Mouse (Mus musculus): ENCODE data around the gene Trpm6. TPM values are rescaled to one million over a fixed set of nuclear protein-coding genes. Genes with fewer than 3 reads are reported as not detected.

The Trpm6 gene
- total and polyA plus RNA-seq, 3 experiments: not detected

DNA sequence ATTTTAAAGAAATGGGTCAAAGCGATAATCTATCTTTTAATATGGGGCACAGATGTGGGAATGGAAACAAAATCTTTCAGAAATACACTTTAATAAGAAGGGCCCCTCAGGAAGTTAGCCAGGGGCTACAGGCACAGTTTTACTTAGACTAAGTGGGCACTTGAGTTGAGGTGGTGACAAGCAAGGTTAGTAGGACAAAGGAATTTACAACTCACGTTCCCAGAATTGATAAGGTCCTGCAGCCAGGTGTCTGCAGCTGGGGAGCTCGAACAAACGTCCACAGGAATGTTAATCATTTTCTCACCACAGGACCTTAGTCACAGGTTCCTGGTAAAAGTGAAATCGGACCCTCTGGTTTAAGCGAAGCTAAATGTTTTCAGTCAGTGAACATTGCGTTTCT lies 18.7 kb upstream of the Trpm6 start:
- dilution Hi-C loops (cut with MboI; ENCODE audit: extremely low pct_ligation_motif_present, extremely low pct_unique_long_range_greater_than_20kb, low sequenced_read_pairs) (no loop called here), in situ Hi-C loops (cut with MboI; ENCODE audit: low pct_ligation_motif_present, low pct_unique_long_range_greater_than_20kb, low sequenced_read_pairs) (no loop called here)
- Histone ChIP-seq H3K4me1 (ENCODE audit: control insufficient read depth in 1 of 2, insufficient read depth in 2 of 2) (no peaks in the 10 kb centered on the region), H3K27ac (ENCODE audit: insufficient read depth, low read depth) (no peak overlapping the region), H3K9ac (ENCODE audit: insufficient read depth, low read depth) (no peak overlapping the region), H3K36me3 (replicated peaks in 1 of 2; ENCODE audit: control insufficient read depth in 1 of 2, insufficient read depth in 1 of 2, low read length in 1 of 2) (no peaks in the 10 kb centered on the region), H3K9me3 (replicated peaks; ENCODE audit: low read length) (no peaks in the 10 kb centered on the region), H3K79me2 (replicated peaks; ENCODE audit: control insufficient read depth, extremely low read depth, insufficient read depth, poor library complexity, severe bottlenecking) (no peaks in the 10 kb centered on the region), H3K27me3 (replicated peaks) (no peaks in the 10 kb centered on the region), H3K4me2 (ENCODE audit: insufficient read depth, low read depth, poor library complexity, severe bottlenecking) (no peak overlapping the region), H3K4me3 (replicated peaks in 1 of 3; ENCODE audit: low read depth in 2 of 3, low read length in 2 of 3, poor library complexity in 1 of 3) (no peak overlapping the region)
- TF ChIP-seq EP300 (IDR thresholded peaks at IDR 0.05; ENCODE audit: low read length): no peak
- DNase-seq (ENCODE audit: extremely low read depth): no peak

DNA sequence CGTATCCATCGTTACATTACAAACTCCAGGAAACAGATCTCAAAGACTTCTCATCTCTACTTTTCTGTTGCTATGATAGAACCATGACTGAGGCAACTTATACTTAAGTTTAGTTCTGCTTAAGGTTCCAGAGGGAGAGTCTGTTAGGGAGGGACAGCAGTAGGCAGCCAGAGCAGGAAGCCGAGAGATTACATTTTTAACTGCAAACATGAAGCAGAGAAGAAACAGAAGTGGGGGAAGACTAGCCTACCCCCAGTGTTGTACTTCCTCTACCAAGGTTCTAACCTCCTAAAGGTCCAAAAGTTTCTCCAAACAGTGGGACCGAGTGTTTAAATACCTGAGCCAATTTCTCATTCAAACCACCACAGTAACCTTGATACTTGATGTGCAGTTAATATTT lies 13.9 kb upstream of the Trpm6 start:
- Histone ChIP-seq H3K9me3 (replicated peaks; ENCODE audit: low read length) (no peaks in the 10 kb centered on the region), H3K27me3 (replicated peaks) (no peaks in the 10 kb centered on the region), H3K4me1 (ENCODE audit: control insufficient read depth in 1 of 2, insufficient read depth in 2 of 2) (no peaks in the 10 kb centered on the region), H3K4me3 (replicated peaks in 1 of 3; ENCODE audit: low read depth in 2 of 3, low read length in 2 of 3, poor library complexity in 1 of 3) (no peak overlapping the region), H3K79me2 (replicated peaks; ENCODE audit: control insufficient read depth, extremely low read depth, insufficient read depth, poor library complexity, severe bottlenecking) (no peaks in the 10 kb centered on the region), H3K4me2 (ENCODE audit: insufficient read depth, low read depth, poor library complexity, severe bottlenecking) (no peak overlapping the region), H3K36me3 (replicated peaks in 1 of 2; ENCODE audit: control insufficient read depth in 1 of 2, insufficient read depth in 1 of 2, low read length in 1 of 2) (no peaks in the 10 kb centered on the region), H3K27ac (ENCODE audit: insufficient read depth, low read depth) (no peak overlapping the region), H3K9ac (ENCODE audit: insufficient read depth, low read depth) (no peak overlapping the region)
- in situ Hi-C loops (cut with MboI; ENCODE audit: low pct_ligation_motif_present, low pct_unique_long_range_greater_than_20kb, low sequenced_read_pairs): no loop called here
- no peak for DNase-seq (ENCODE audit: extremely low read depth)
- dilution Hi-C loops (cut with MboI; ENCODE audit: extremely low pct_ligation_motif_present, extremely low pct_unique_long_range_greater_than_20kb, low sequenced_read_pairs): no loop called here
- TF ChIP-seq SMC3 (IDR thresholded peaks at IDR 0.05; ENCODE audit: low read depth, low read length) (no peak), JUND (conservative IDR thresholded peaks at IDR 0.05; ENCODE audit: low read depth, low read length) (no peak), NELFE (IDR thresholded peaks at IDR 0.05; ENCODE audit: low read depth, low read length) (no peak), MAX (IDR thresholded peaks at IDR 0.05; ENCODE audit: low read length) (no peak), MAFK (IDR thresholded peaks at IDR 0.05; ENCODE audit: insufficient replicate concordance, low read length) (no peak), HCFC1 (IDR thresholded peaks at IDR 0.05; ENCODE audit: low read depth, low read length) (no peak), GABPA (IDR thresholded peaks at IDR 0.05; ENCODE audit: insufficient replicate concordance, low read depth, low read length) (no peak), UBTF (IDR thresholded peaks at IDR 0.05; ENCODE audit: low read depth, low read length) (no peak), ZMIZ1 (IDR thresholded peaks at IDR 0.05; ENCODE audit: low read depth, low read length) (no peak), ELF1 (IDR thresholded peaks at IDR 0.05; ENCODE audit: low read depth, low read length) (no peak), USF2 (conservative IDR thresholded peaks at IDR 0.05; ENCODE audit: low read depth, low read length) (no peak), JUN (IDR thresholded peaks at IDR 0.05; ENCODE audit: insufficient read depth, low read depth, low read length) (no peak), MXI1 (IDR thresholded peaks at IDR 0.05; ENCODE audit: low read depth, low read length) (no peak), RAD21 (IDR thresholded peaks at IDR 0.05; ENCODE audit: low read depth, low read length) (no peak), EP300 (IDR thresholded peaks at IDR 0.05; ENCODE audit: low read length) (no peak), POLR2AphosphoS2 (IDR thresholded peaks at IDR 0.05; ENCODE audit: low read depth, low read length) (no peak), IRF4 (IDR thresholded peaks at IDR 0.05; ENCODE audit: low read depth, low read length) (no peak), ZNF384 (IDR thresholded peaks at IDR 0.05; ENCODE audit: low read depth, low read length) (no peak), SIN3A (IDR thresholded peaks at IDR 0.05; ENCODE audit: low read length) (no peak)

Data from CH12.LX (cell line).